Mouse (Mus musculus): Measurements from ENCODE around the gene Rps25.
"Not testable (repeated sequence)": the region's sequence is repeated elsewhere in the genome, so short reads cannot be mapped to it uniquely, and the experiment has no call there.

Rps25 gene

DNA sequence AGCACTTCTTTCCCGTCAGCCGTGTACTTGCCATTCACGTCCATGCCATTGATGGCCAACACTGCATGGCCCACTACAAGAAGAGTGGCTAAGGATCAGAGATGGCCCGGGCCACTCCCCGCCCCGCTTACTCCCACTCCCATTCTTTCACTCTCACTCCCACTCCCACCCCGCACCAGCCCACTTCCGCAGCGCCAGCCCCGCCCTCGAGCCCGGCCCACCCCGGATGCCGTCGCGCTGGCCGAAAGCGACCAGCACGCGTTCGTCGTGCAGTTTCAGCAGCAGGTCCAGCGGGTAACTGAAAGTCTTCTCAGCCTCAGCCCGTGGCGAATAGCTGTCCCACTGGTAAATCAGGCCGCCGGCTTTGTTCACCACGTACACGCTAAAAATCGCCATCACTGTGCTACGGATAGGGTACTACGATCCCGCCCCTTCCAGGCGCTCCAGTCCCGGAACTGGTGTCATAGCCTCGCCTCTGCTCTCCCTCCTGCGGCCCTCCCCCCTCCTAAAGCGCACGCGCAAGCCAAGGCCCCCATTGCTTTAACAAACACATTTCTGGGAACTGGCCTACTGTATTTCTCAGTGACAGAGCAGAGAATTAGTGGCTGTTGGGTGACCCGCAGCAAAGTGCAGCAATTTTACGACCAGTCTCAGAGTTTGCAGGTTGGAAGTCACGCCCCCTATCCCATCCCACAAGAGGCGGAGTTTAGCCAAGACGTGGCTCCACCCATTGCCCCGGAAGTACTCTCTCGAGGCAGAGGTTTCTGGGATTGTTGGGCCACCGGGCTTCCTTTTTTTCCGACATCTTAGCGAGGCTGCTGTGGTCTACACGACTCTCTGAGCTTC lies at the start of gene Rps25, which contains the start of gene Trappc4:
Rps25 (plus strand) TSS at position 234 of the 846 bp plus-strand sequence.
Trappc4 (minus strand) TSS at position 695 of the 846 bp plus-strand sequence.
- DNase-seq (ENCODE audit: low spot score): peak; percentile 65

DNA sequence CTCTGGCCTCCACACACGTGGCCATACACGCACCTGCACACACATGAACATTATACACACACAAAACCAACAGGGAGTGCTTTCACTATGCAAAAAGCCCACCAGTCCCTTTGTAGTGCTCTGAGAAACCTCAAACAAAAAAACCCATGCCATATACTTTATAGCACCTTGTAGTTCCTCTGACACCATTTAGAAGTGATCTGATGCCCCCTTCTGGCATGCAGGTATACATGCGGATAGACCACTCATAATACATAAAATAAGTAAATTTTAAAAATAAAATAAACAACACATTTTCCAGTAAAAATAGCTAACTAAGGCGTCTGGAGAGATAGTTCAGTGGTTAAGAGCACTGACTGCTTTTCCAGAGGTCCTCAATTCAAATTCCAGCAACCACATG lies 49.7 kb upstream of the Rps25 start:
- DNase-seq (ENCODE audit: low spot score): no peak

DNA sequence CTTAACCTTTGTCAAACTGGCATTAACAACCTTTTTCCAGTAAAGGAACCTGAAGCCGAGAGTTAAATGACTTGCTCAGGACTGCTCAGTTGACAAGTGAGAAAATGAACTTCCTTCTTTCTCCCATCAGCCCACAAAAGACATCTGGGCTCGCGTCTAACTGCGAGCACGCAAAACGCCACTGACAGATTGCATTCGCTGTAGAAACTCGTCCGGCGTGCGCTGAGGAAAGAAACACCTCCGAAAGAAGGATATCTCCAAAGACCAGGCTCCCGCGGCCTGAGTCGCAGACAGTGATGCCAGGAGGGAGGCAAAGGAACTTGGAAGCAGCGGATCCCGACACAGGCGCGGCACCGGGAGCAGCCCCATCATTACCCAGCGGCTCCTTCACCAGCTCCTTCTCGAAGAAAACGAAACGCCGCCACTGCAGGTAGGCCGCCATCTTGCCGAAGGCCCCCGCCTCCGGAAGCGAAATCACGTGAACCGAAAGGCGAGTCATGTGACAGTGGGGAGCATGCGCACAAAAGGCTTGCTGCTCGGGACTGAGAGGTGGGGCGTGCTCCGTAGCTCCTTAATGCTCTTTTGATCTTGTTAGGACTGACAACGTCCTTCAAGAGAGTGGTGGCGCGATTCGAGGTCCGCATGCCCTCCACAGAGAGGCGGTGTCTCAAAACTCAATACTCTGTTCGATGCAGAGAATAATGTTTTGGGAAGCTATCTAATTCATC lies 45.6 kb upstream of the Rps25 start, which contains the start of gene Vps11:
Vps11 (minus strand) TSS at position 481 of the 728 bp plus-strand sequence.
- peak; percentile 87 for DNase-seq (ENCODE audit: low spot score)

DNA sequence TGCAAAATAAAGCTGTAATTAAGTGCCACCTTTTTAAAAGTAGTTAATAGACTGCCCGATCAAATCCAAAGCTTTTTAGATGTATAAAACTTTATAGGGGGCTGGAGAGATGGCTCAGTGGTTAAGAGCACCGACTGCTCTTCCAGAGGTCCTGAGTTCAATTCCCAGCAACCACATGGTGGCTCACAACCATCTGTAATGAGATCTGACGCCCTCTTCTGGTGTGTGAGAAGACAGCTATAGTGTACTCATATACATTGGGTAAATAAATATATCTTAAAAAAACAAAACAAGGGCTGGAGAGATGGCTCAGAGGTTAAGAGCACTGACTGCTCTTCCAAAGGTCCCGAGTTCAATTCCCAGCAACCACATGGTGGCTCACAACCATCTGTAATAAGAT lies 45.0 kb upstream of the Rps25 start:
- DNase-seq (ENCODE audit: low spot score): not testable (repeated sequence)

DNA sequence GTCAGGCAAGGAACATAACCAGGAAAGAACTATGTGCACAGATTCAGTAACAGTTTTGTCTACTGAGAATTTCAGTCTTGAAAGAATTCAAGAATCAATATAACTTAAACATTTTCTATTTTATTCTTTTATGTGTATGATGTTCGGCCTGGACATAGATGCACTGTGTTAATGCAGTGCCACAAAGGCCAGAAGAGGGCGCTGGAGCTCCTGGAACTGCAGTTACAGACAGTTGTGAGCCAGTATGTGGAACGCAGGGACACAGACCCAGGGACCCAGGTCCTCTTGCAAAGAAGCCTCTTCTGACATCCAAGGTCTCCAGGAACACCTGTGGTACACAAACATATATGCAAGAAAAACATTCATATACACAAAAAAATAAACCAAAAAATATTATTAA lies 42.5 kb upstream of the Rps25 start:
- DNase-seq (ENCODE audit: low spot score): no peak

DNA sequence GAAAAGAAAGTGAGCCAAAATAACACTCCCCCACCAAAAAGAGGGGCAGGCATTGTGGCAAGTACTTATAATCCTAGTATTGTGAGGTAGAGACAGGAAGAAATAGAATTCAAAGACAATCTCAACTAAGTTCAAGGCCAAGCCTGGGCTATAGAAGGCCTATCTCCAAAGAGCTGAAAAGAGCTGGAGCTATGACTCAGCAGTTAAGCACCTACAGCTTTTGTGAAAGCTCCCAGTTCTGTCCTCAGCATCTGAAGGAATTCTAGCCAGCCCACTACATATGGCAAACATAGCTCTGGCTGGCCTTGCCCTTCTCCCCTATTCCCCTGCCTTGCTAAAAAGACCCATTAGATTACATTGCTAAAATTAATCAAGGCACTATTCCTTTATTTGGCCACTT lies 33.6 kb upstream of the Rps25 start:
- DNase-seq (ENCODE audit: low spot score): no peak

DNA sequence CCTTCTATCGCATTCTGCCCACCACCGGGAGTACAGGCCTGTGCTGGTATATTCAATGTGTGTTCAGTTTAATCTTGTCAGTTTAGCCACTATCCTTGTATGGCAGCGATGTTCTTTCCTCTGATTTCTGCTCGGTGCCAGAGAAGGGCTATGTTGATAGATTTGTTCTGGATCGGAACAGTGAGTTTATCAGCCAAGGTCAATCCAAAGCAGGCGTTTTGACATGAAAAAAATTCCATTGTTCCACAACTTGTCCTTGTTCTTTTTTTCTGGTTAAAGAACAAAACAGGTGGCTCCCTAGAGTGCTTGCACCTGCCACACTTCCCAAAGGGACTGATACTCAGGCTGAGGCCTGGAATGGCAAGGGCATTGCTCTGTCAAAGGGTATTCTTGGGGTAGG lies 30.8 kb upstream of the Rps25 start:
- DNase-seq (ENCODE audit: low spot score): no peak

DNA sequence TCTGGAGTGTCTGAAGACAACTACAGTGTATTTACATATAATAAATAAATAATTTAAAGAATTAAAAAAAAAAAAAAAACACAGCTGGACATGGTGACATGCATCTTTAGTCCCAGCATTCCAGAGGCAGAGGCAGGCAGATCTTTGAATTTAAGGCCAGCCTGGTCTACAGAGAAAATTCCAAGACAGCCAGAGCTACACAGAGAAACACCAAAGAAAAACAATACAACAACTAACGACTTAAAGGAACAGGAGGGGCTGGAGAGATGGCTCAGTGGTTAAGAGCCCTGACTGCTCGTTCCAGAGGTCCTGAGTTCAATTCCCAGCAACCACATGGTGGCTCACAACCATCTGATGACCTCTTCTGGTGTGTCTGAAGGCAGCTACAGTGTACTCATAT lies 29.6 kb upstream of the Rps25 start:
- not testable (repeated sequence) for DNase-seq (ENCODE audit: low spot score)

DNA sequence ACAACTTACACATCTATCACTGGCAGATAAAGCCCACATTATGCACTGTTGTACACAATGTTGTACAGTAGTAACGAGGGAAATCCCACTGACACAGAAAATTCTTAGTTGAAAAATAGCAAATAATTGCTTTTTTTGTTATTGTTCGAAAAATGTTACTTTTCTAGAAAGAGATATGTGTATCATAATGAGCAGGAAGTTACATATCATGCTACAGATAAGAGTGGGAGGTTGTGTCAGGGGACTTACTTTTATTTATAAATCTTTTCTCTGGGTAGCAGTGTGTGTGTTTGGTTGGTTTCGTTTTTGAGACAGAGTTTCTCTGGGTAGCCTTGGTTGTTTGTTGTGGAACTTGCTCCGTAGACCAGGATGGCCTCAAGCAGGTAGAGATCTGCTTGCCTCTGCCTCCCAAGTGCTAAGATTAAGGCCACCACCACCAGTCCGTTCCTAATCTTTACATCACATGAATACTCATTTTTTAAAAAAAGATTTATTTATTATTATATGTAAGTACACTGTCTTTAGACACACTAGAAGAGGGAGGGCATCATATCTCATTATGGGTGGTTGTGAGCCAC lies 28.7 kb upstream of the Rps25 start:
- no peak for DNase-seq (ENCODE audit: low spot score)

DNA sequence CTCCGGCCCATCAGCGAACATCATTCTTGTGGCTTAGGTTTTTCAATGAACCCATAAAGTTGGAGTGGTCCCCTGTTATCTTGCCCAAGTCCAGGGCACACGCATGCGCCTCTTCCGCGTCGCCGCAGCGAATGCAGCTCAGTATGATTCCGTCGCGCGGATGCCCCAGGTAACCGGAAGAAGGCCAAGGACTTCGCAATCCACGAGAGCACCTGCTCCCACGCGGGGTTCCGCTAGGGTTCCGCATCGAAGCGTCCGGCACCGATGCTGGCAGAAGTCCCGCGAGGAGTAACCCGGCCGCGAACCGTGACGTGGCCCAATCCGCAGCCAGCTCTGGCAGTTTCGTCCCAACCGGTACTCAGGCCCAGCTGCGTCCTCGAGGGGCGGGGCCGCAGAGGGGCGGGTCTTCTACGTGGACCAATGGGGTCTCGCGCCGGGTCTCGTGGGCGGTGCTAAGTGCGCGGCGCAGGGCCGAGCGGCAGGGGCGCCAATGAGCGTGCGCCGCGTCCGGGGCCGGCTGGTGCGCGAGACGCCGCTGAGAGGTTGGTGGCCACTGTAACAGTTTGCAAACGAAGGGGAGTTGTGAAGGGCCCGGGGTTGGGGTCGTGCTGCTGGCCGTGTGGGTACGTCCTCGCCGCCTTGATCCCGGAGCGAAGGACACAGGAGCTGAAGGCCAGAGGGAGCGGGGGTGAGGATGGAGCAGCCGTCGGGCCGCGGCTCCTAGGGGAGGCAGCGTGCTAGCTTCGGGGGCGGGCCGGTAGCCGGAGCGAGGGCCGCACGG lies 27.7 kb upstream of the Rps25 start, which contains the start of gene Hyou1:
Hyou1 (plus strand) TSS at position 437 of the 781 bp plus-strand sequence.
- peak; percentile 96 for DNase-seq (ENCODE audit: low spot score)

DNA sequence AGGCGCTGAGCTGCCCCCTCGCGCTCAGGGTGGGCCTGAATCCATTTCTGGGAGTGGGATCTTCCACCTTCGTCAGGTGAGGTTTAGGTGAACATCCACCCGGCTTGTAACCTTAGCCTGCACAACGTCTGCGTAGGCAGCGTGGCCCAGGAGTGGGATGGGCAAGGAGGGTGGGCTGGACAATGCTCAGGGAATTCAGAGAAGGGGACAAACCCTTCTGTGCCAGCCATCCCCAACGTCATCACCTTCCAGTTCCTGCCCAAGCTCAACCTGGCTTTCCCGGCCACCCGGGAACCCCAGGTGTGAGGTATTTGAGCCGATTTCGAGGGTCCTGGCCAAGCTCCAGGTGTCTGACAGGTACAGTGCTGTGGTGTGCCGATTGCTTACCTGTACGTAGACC lies 27.1 kb upstream of the Rps25 start:
- no peak for DNase-seq (ENCODE audit: low spot score)

DNA sequence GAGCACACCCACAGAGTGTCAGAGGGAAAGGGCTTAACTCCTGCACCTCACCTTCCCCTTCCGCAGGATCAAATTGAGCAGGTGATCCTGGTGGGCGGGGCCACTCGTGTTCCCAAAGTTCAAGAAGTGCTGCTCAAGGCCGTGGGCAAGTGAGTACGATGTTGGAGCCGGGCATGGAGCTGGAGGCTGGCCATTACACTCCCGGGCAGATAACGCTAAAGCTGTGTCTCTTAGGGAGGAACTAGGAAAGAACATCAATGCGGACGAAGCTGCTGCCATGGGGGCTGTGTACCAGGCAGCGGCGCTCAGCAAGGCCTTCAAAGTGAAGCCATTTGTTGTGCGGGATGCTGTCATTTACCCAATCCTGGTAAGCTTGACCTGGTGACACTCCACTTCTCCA lies 22.3 kb upstream of the Rps25 start:
- DNase-seq (ENCODE audit: low spot score): no peak

DNA sequence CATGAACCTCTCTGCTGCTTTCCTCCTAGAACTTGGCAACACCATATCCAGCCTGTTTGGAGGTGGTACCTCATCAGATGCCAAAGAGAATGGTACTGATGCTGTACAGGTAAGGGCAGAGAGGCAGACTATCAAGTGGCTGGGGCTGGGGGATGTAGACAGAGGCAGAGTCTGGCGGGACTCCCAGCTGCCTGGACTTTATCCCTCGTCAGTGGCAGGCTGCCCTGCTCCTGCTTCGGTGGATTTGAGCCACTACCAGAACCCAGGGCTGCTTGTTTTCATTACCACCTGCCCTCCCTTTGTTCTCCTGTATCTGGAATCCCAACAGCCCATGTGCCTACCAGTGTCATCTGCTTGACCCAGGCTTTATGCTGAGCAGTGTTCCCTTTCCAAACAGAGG lies 19.7 kb upstream of the Rps25 start:
- no peak for DNase-seq (ENCODE audit: low spot score)

DNA sequence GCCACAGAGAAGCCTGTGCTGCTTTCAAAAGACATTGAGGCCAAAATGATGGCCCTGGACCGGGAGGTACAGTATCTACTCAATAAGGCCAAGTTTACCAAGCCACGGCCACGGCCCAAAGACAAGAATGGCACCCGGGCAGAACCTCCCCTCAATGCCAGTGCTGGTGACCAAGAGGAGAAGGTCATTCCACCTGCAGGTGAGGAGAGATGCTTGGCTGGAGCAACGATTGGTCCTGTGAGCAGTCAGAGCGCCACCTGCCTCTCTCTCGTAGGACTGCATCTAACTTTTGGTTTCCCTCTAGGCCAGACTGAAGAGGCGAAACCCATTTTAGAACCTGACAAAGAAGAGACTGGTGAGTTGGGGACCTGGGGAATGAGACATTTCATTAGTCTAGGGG lies 17.7 kb upstream of the Rps25 start:
- DNase-seq (ENCODE audit: low spot score): no peak

DNA sequence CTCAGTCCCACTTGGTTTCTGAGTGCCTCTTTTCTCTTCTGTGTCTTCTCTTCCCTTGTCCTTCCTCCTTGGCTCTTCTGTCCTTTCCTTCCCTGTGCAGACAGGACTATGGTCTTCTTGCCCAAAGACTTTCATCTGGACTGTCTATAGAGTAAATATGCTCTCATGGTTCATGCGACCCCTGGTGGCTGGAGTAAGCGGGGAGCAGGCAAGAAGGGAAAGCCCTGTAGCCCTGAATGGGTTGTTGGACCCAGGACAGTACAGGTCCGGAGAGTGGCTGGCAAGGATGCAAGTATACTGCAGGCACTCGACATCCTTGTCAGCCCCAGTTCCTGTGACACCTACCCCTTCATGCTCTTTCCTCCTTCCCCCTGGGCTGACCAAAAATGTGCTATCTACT lies 15.5 kb upstream of the Rps25 start:
- no peak for DNase-seq (ENCODE audit: low spot score)

DNA sequence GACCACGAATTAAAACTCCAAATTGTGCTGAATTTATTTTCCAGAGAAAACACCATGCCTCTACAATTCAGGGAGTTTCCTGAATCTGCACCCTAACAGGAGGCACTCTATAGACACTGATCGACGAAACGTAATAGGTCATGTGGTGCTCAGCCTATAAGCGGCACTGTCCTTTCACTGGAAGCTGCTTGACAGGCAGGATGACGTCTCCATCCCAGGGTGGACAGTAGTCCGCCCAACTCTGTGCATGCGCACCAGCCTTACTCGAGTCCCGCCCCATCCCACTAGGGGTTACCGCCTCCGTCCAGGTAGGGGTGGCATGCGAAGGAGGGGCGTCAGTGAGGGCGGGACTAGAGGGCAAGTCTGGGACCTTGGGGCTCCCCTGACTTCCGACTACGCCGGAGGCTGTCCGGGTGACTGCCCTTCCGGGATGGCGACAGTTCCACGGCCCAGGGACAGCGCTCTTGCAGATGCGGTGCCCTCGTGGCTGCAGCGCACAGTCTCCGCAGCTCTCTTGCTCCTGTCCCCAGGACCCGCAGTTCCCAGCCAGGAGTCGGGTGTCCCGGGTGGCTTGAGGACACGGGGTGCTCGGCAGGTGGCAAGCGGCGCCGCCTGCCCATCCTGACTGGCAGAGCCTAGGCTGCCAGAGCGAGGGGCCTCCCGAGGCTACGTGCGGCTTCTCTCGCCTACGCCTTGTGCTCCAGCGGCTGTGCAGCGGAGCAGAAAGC lies 10.1 kb upstream of the Rps25 start, which contains the start of gene Slc37a4:
Slc37a4 (plus strand) TSS at position 169 of the 728 bp plus-strand sequence.
- peak; percentile 78 for DNase-seq (ENCODE audit: low spot score)

DNA sequence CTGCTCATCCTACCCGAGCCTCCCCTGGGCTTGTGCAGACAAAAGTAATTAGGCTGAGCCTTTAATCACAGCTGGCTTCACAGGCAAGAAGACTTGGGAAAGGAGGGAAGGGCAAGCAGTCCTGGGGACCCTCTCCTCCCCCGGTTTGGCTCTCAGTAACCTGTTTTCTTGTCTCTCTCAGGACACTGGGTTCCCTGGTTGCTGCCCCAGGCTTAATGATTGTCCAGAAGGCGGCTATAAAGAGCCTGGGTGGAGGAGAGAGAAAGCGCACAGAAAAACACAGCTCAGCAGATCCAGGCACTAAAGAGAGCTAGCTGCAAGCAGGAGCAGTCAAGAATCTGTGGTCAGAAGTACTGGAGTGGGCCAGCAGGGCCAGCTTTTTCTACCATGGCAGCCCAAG lies 8.9 kb upstream of the Rps25 start:
- no peak for DNase-seq (ENCODE audit: low spot score)

DNA sequence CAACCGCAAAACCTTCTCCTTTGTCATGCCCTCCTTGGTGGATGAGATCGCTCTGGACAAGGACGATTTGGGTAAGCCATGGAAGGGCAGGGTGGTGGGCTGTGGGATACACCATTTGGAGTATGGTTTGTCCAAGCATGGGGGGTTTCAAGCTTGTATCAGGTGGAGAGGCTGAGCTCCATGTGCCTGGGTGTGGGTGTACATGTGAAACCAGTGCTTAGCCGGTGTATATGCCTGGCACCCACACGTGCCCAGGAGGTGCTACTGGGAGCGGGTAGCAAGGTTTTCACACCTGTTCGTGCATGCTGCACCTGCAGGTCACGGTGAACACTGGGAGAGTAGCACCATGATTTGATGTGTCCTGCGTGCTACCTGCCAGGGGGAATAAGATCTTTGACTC lies 8.4 kb upstream of the Rps25 start:
- DNase-seq (ENCODE audit: low spot score): no peak

DNA sequence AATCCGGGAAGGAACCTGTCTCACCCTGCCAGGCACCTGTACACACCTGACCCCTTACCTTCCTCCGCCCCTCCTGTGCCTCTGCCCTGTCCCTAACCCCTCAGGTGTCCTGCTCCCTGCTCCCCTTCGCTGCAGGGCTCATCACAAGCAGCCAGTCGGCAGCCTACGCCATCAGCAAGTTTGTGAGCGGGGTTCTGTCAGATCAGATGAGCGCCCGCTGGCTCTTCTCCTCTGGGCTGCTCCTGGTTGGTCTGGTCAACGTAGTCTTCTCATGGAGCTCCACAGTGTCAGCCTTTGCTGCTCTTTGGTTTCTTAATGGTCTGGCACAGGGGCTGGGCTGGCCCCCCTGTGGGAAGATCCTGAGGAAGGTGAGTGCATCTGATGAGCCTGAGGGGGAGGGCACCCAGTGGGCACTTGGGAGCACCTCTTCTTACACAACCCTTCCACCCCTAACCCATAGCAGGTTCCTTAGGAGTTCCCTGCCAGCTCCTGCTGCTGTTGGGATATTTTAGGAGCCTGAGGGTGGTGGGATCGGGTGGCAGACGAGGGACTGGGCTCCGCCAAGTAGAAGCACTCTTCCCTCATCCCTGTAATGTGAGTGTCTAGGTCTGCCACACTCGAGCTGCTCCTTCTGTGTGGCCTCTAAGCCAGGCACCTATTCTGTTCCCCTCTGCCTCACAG lies 7.7 kb upstream of the Rps25 start:
- no peak for DNase-seq (ENCODE audit: low spot score)

DNA sequence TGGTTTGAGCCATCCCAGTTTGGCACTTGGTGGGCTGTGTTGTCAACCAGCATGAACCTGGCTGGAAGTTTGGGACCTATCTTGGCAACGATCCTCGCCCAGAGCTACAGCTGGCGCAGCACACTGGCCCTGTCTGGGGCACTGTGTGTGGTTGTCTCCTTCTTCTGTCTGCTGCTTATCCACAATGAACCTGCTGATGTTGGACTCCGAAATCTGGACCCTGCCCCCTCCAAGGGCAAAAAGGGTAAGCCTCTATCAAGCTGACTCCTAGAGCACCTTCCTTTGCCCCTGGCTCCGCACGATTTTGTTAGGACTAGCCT lies 7.2 kb upstream of the Rps25 start:
- no peak for DNase-seq (ENCODE audit: low spot score)

DNA sequence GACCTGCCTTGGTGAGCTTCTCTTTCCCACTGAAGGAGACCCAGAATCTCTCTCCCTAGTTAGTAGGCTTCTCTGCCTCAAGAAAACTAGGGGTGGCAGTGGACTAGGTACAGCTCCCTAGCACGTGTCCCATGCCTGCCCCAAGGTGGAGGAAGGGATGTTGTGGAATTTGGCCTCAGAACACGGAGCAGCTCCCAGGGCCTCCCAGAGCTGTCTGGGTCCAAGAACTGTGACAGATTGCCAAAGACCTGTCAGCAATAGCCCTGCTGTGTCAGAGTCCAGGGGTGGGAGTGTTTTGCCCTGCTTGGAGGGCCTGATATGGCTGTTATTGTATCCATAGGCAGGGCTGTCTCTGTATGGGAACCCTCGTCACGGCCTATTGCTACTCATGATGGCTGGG lies 5.9 kb upstream of the Rps25 start:
- DNase-seq (ENCODE audit: low spot score): no peak
